Mouse (Mus musculus) yolk sac, embryonic 10.5 days (tissue): Measurements from ENCODE around the gene Olfr599.
"Not testable (repeated sequence)": the region's sequence is repeated elsewhere in the genome, so short reads cannot be mapped to it uniquely, and the experiment has no call there.

Source experiments
- DNase-seq: peaks from one replicate; pipeline ENCODE4 v3.0.0-alpha.2; 2017; ENCODE audit warnings: low spot score

The Olfr599 gene

DNA sequence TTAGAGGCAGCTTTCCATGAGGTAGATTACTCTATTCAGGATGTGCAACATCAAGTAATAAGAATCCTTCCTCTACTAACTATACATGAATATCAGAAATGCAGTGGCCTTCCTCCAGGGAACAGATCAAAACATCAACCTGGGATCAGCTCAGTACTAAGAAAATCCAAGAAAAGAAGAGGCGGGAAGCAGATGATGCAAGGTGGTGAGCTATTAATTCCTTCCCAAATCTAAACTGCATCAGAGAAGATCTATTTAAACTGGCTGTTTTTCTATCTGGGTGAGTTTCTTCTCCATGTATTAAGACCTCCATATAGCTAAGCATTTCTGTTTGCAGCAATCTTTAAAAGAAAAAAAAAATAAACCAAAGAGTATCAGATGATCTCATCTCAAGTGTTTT, at the start of gene Olfr599:
Gene Olfr599, plus strand, starts transcription at position 301 of the 400 bp plus-strand sequence.
- no peak for DNase-seq

GRCm38 (mm10) chr7:103305348-103305747, 30.4 kb upstream of the Olfr599 start, which contains the start of gene Olfr596:
Olfr596 (plus strand) TSS chr7:103305648.
- DNase-seq, result not testable (repeated sequence)

- not testable (repeated sequence) for DNase-seq
Measured at GRCm38 (mm10) chr7:103316015-103316414, 19.7 kb upstream of the Olfr599 start, which contains the start of gene Olfr597. Olfr597 (plus strand) TSS chr7:103316315.

- DNase-seq, result no peak
Measured at GRCm38 (mm10) chr7:103323268-103323667, 12.4 kb upstream of the Olfr599 start, which contains the start of gene Olfr598. Olfr598 (plus strand) TSS chr7:103323568.

DNA sequence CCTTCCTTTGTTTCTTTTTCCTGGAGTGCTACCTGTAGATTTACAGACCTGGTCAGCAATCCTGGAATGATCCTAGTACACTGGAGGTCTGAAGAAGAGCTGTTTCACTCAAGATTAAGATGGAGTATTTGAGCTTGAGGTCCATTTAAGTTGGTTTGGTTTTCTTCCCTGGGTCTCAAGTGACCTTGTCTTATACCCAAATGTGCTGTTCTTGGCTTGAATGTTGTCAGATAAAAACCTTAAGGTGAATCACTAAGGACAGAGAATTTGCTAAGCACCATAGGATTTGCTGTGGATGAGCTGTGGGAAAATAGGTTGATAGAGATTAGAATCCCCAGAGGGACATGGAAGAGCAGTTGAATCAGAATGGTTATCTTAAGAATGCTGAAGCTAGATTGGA, 13.9 kb downstream of the Olfr599 start, which contains the start of gene Olfr600:
Gene Olfr600, minus strand, starts transcription at position 101 of the 400 bp plus-strand sequence.
- no peak for DNase-seq

DNA sequence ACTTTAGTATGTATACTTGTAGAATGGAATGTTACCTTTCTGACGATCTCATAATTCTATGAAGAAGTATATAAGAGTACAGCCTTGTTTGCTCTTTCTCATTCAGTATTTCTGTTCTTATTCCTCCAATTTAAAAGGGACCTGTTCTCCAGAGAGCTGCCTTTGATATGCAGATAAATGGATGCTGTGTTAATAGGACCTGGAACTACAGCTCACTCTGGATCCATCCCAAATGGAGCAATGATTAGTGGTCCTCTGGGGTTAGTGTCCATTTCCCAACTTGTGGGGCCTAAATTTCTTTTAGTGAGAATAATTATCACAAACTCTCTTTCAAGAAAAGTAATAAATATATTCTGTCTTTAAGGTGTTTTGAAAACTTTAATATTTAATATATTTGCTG, 26.8 kb downstream of the Olfr599 start, which contains the start of gene Olfr601:
Gene Olfr601, minus strand, starts transcription at position 101 of the 400 bp plus-strand sequence.
- no peak for DNase-seq

GRCm38 (mm10) chr7:103386077-103386476, 50.4 kb downstream of the Olfr599 start, which contains the start of gene Olfr603:
Olfr603 (minus strand) TSS chr7:103386177.
- DNase-seq, result no peak
